Mouse (Mus musculus): Measurements from ENCODE around the gene 6030458C11Rik.
A peak's percentile ranks its signal among the peaks of the same experiment; 100 is the strongest.

The 6030458C11Rik gene

GRCm38 (mm10) chr15:12824197-12824952 is at the start of gene 6030458C11Rik, which contains the start of gene Drosha:
6030458C11Rik (minus strand) TSS chr15:12824649.
Drosha (plus strand) TSS chr15:12824815.
- peak; percentile 98 for DNase-seq

- no peak for DNase-seq
These were observed 42.8 kb upstream of the 6030458C11Rik start for GRCm38 (mm10) chr15:12867269-12867668.

GRCm38 (mm10) chr15:12865595-12866314 is 41.3 kb upstream of the 6030458C11Rik start:
- DNase-seq: no peak

- no peak for DNase-seq
These were observed 39.2 kb upstream of the 6030458C11Rik start for GRCm38 (mm10) chr15:12863669-12864068.

- DNase-seq: no peak
These were observed 37.6 kb upstream of the 6030458C11Rik start for GRCm38 (mm10) chr15:12862061-12862460.

- no peak for DNase-seq
These were observed 34.2 kb upstream of the 6030458C11Rik start for GRCm38 (mm10) chr15:12858645-12859044.

GRCm38 (mm10) chr15:12857840-12858516 is 33.5 kb upstream of the 6030458C11Rik start:
- DNase-seq: no peak

- no peak for DNase-seq
These were observed 32.3 kb upstream of the 6030458C11Rik start for GRCm38 (mm10) chr15:12856780-12857179.

GRCm38 (mm10) chr15:12853471-12853870 is 29.0 kb upstream of the 6030458C11Rik start:
- DNase-seq: no peak

- DNase-seq: no peak
These were observed 24.9 kb upstream of the 6030458C11Rik start for GRCm38 (mm10) chr15:12849373-12849772.

GRCm38 (mm10) chr15:12848196-12848975 is 23.9 kb upstream of the 6030458C11Rik start:
- DNase-seq: no peak

GRCm38 (mm10) chr15:12842833-12843232 is 18.4 kb upstream of the 6030458C11Rik start:
- DNase-seq: no peak

GRCm38 (mm10) chr15:12840737-12841136 is 16.3 kb upstream of the 6030458C11Rik start:
- DNase-seq: no peak

- no peak for DNase-seq
These were observed 9.8 kb upstream of the 6030458C11Rik start for GRCm38 (mm10) chr15:12834231-12834630.

- no peak for DNase-seq
These were observed 8.9 kb upstream of the 6030458C11Rik start for GRCm38 (mm10) chr15:12833385-12833784.

GRCm38 (mm10) chr15:12832599-12832998 is 8.2 kb upstream of the 6030458C11Rik start:
- DNase-seq: no peak

GRCm38 (mm10) chr15:12829878-12830277 is 5.4 kb upstream of the 6030458C11Rik start:
- DNase-seq: no peak

- peak; percentile 26 for DNase-seq
These were observed 959 bp upstream of the 6030458C11Rik start for GRCm38 (mm10) chr15:12825408-12825807.

- no peak for DNase-seq
These were observed 516 bp upstream of the 6030458C11Rik start for GRCm38 (mm10) chr15:12824965-12825364.

- peak; percentile 17 for DNase-seq
These were observed 862 bp downstream of the 6030458C11Rik start for GRCm38 (mm10) chr15:12823455-12824119.

- DNase-seq: no peak
These were observed 1.7 kb downstream of the 6030458C11Rik start for GRCm38 (mm10) chr15:12822416-12823395.
